Mouse (Mus musculus): ENCODE data around the gene St6gal2.

Gene St6gal2

DNA sequence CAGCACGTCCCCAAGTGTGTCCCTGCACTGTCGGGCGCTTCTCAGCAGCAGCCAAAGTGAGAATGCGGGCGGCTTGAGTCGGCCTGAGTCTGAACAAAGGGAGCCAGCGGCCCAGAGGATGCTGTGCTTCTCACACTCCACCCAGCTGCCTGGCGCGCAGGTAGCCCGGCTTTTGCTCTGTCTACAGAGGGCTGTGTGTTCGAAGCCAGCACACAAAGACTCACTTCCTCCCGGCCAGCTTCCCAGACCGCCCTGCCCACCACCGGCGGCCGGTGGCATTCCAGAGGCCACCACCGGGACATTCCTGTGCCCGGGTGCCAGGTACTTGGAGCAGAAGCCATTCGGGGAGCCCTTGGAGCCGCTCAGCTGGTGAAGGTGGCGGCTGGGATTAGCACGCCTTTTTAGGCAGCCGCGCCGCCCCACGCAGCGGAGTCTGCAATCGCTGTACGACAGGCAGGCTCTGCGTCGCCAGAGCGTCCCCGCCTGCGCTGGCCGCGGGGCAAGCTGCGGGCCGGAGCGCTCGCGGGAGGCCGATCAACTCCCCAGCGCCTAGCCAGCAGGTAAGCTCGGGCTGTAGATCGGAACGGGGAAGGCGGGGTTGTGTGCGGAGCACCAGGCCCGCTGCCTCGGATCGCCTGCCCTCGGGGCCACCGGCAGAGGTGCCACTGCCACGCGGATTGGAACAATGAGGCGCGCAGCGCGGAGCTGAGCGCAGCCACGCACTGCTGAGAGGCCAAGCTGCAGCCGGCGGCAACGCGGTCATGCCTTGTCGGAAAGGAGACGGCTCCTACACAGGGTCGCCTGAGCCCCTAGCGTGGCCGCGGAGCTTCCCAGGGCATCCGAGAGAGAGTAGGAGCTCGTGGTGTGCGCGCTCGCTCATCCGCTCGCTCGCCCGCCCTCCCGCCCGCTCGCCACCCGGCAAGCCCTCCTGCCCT is at the start of gene St6gal2:
TSS of gene St6gal2 (plus strand) at position 133 of the 935 bp plus-strand sequence.
- peak; percentile 69 for DNase-seq (ENCODE audit: low spot score)

DNA sequence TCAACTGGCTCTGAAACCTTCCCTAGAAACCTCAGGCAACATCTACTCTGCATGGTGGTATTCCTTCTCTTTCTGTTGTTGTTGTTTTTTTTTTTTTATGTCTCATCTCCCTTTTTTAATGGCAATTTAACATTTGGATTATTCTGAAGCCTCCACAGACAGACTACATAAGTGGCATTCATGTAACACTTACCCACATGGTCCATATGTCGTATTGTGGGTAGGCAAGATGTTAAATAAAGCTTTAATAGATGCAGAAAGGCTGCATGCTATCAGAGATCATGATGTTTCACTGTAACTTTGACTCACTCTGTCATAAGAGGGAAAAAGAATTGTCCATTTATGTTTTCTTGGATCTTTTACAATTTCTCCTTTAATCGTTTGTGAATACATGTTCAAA is 39.1 kb upstream of the St6gal2 start:
- DNase-seq (ENCODE audit: low spot score) = no peak

DNA sequence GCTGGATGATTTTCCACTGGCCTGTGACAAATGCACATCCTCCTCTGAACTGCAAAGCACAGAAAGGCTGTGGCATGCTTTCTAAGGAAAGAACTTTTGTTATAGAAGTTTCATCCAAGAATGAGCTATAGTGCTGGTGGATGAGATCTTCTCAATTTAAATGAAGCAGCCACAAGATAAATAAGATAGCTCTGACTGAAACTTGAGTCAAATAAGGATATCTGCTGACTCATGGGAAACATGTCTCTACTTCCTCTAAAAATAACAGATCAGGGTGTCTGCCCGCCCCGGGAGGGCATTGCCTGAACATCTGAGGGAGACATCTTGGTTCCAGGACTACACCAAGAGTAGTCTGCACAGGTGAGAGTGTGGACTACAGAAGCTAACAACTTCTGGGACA is 28.7 kb upstream of the St6gal2 start:
- DNase-seq (ENCODE audit: low spot score) = no peak

DNA sequence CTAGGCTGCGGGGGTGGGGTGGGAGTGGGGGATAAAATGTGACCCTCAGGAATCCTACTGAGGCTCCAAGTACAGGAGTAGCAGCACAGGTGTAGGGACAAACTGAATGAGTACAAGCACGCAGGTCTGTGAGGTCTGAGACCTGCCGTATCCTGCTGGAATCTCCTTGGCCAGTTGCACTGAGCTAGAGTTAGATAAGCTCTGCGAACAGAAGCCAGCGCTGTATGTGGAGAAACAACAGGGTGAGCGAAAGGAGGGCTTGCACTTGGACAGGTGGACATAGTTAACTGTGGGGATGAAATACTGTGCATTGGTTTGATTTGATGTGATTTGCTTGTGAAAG is 974 bp downstream of the St6gal2 start:
- peak; percentile 63 for DNase-seq (ENCODE audit: low spot score)

DNA sequence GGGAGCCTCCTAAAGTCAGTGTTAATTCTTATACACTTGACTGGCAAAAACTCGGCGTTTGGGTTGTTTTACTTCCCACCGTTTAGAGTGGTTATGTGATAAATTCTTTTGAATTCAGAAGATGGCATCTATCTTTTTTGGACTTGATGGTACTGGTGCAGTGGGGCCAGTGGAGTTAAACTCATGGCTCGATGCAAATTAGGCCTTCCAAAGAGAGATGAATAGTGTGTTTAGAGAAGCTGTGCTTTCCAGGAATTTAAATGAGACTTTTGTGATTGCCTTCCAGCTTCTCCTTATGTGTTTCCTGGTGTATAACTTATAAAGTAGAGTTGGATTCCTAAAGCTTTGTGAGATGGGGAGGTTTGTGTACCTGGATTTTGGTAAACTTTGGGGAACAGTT is 1.5 kb downstream of the St6gal2 start:
- peak; percentile 17 for DNase-seq (ENCODE audit: low spot score)

DNA sequence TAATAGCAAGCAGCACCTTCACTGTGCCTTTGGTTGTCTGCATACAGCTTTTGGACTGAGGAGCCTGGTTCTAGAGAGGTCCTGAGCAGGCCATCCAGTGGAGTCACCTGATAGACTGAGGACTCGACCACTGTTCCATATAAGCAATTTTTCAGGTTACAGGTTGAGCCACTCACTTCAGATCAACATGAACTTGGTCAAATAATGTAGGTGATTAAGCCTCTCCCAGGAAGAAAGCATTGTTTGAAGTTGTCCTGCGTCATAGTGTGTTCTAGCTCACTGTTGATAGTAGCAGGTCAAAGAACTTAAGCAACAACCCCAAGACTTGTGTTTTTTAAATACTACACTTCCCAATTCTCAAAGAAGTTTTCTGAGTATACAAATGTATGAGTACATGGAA is 5.8 kb downstream of the St6gal2 start:
- DNase-seq (ENCODE audit: low spot score) = no peak

DNA sequence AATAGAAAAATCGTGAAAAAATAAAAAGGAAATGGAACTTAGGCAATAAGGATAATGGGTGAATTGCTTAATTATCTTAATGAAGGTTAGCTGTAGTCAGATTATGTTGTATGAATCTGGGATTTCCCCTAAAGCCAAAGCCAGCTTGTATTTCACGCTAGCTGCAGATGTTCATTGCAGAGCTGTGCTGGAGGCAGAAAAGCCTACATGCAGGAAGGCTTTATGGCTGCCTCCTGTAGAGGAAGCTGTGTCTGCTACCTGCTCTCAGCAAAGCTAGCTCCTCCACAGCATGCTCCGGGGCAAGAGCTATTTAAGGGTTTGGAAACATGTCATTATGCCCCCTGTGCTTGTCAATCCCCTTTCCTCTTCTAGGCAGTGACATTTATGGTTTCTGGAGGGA is 9.3 kb downstream of the St6gal2 start:
- no peak for DNase-seq (ENCODE audit: low spot score)

DNA sequence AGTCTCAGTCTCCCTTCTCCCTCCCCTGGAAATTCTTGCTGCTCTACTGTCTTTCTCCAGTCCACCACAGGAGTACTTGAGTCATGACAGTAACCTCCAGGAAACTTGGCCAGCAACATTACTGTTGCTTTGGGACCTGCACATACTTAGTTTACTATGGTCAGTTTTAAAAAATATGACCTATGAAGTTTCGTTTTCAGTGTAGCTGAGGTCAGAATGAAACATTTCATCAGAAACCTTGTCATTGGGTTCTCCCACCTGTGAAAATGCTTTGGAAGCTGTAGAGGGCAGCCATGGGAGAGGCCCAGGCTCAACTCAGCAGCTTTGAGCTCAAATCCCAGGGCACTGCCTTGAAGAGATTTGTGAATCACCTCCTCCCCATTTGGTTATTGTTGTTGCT is 15.0 kb downstream of the St6gal2 start:
- no peak for DNase-seq (ENCODE audit: low spot score)

DNA sequence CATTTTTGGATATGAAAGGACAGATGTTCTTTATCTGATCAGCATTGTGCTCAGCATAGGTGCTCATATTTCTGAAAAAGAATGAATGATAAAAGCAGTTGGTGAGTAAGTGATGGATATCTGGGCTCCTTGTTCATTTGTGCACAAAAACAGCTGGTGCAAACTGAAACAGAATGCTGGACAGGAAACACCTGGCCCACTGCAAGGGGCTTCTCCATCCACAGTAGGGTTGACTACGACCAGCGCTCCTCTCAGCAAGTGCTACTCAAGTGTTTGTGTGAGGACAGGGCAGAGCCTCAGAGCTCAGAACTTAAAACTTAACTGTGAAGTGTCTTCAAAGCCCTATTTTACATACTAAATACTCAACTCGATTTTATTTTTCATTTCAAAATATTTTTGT is 22.4 kb downstream of the St6gal2 start:
- DNase-seq (ENCODE audit: low spot score) = no peak

DNA sequence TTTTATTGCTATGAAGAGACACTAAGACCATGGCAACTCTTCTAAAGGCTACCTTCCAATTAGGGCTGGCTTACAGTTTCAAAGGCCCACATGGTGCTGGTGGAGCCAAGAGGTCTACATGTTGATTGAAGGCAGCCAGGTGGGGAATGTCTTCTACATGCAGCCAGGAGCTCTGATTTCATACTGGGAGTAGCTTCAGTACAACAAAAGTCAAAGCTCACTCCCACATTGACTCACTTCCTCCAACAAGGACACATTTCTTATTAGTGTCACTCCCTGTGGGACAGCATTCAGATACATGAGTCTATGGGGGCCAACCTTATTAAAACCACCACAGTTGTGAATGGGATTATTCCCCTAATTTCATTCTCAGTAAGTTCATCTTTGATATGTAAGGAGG is 23.8 kb downstream of the St6gal2 start:
- no peak for DNase-seq (ENCODE audit: low spot score)

DNA sequence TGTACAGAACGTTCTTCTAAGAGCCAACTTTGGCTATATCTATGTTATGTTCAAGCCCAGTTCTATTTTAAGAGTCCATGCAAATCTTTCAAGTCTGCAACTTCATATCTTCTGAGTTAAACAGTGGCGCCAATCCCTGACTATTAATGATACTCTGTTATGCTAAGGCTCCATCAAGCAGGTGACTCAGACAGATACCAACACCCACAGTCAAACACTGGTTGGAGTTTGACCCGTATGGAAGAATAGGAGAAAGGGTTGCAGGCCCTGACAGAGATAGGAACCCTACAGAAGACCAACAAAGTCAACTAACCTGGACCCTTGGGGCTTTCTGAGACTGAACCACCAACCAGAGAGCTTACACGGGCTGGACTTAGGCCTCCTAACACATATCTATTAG is 30.8 kb downstream of the St6gal2 start:
- no peak for DNase-seq (ENCODE audit: low spot score)

DNA sequence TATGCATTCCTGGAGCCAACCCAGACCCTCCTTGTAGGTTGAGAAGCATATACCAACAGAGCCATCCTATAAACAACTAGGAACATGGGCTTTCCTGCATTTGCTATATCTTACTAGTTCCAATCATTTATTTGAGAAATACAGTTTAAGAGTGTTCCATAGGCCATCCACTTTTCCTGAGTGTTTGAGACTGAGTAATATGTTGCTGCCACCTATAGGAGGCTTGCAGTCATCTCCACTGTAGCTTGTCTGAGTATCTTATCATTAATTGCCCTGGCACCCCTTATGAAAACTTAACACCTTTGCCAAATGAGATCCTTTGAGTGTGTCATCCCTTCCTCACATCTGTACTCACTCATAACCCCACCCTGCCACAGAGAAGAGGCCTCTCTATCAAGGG is 32.2 kb downstream of the St6gal2 start:
- DNase-seq (ENCODE audit: low spot score) = peak; percentile 44

DNA sequence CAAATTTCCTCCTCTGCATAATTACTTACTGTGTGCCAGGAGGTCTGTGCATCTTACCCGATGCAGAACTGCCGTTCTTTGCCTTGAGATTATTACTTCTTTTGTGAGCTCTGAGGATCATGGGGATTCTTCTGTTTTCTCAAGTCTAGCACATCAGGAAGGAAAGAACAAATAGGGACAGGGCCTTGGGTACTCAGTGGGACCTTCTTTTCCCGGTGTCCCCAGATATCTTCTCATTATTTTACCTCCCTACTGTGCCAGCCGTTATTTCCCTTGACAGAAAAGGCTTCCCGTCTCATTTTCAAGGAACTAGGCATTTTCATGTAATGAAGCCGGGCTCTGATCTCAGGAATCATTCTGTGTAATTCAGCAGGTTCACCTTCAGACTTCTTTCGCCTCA is 34.2 kb downstream of the St6gal2 start:
- no peak for DNase-seq (ENCODE audit: low spot score)

DNA sequence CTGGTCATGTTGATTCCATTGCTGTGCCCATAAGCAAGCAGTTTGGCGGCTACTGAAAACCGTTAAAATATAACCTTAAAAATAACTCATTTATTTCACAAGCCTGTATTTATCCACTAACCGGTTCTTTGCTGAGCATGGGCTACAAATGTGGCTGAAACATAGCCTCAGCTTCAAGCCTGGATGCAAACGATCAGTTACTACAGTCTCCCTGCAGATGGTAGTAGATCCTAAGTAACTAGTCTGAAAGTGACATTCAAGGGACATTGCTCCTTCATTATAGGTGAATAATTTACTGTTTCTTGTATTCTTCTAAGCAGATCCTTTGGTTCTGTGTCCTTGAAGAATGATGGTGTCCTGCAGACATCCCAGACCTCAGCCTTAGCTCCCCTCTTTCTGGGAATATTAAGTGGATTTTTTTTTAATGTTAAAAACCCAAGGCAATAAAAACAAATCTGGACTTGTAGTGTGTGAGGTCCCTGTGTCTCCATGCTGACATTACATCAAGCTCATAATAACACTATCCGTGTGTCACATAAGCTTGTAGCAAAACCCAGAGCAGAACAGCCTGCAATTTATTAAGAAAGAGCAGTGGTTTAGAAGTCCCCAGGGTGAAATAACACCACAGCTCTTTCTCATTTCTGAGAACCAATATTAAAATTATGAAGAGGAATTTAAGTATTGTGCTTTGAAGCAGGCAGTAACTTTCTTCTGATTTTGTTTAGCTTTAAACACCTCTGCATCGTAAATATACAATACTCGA is 39.1 kb downstream of the St6gal2 start:
- DNase-seq (ENCODE audit: low spot score) = no peak

DNA sequence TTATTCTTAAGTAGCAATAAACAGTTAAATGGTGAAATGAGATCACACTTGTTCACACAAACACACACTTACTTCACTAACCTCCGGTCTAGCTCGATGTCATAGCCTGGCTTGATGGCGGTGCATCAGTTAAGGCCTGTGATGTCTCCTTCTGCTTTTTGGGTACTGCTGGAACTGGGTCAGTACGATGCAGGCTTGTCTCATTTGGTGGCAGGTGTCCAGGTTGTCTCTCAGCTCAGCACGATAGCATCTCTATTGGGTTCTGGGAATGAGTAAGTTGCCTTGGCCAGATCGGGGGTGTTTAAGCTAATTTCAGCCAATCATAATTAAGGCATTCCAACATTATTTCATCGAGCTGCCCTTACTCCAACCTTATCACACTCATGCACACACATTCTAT is 86.7 kb downstream of the St6gal2 start:
- no peak for DNase-seq (ENCODE audit: low spot score)

DNA sequence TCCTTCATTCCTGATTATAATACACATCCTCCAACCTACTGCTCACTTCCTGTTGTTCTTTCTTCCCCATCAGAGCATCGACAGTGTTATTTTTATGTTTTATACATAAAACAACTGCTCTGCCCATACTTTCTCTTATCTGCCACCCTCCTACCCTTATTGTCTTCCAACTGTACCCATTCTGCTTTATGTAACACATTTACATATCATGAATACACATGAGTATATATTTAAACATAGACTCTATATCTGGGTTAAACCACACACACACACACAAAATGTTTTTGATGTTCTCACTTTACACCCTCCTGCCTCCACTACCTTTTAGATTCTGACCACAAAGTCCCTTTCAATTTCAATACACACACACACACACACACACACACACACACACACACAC is 103.3 kb downstream of the St6gal2 start:
- DNase-seq (ENCODE audit: low spot score) = no peak

DNA sequence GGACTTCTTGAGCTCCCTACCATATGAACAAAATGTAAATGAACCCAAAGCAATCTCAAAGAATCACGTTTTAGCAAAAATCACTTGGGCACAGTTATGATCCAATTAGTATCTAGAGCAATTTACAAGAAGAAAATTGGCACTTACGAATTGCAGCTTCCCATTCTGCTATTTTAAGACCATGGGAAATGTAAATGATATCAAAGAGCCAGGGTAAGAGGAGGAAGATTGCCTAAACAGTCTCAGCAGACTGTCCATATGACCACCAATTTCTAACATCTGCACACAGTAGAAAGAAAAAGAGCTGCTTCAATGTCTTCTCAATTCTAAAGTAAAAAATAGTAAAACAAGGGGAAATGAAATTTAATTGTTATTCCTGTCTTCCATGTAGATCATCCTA is 116.6 kb downstream of the St6gal2 start:
- no peak for DNase-seq (ENCODE audit: low spot score)
